Mouse (Mus musculus): ENCODE results near the gene Hrk.

- TF ChIP-seq CTCF (conservative IDR thresholded peaks at IDR 0.05 in 1 of 2, IDR thresholded peaks at IDR 0.05 in 1 of 2; ENCODE audit: low read depth in 2 of 2, low read length in 2 of 2) (no peak), UBTF (IDR thresholded peaks at IDR 0.05; ENCODE audit: low read depth, low read length) (no peak), SIN3A (IDR thresholded peaks at IDR 0.05; ENCODE audit: low read length) (no peak), HCFC1 (IDR thresholded peaks at IDR 0.05; ENCODE audit: low read depth, low read length) (no peak), BHLHE40 (IDR thresholded peaks at IDR 0.05; ENCODE audit: low read depth, low read length) (0 out of 2 replicates have a peak, but pooled peaks have one; percentile 22), POLR2A (IDR thresholded peaks at IDR 0.05; ENCODE audit: low read depth, low read length) (no peak), ZMIZ1 (IDR thresholded peaks at IDR 0.05; ENCODE audit: low read depth, low read length) (no peak), POLR2AphosphoS2 (IDR thresholded peaks at IDR 0.05; ENCODE audit: low read depth, low read length) (no peak), ELF1 (IDR thresholded peaks at IDR 0.05; ENCODE audit: low read depth, low read length) (no peak), USF2 (conservative IDR thresholded peaks at IDR 0.05; ENCODE audit: low read depth, low read length) (no peak)
Measured at GRCm38 (mm10) chr5:118120670-118121069, 43.8 kb upstream of the Hrk start.
